8 mouse cellular contexts compared by ENCODE assay signal in the genomic region with DNA sequence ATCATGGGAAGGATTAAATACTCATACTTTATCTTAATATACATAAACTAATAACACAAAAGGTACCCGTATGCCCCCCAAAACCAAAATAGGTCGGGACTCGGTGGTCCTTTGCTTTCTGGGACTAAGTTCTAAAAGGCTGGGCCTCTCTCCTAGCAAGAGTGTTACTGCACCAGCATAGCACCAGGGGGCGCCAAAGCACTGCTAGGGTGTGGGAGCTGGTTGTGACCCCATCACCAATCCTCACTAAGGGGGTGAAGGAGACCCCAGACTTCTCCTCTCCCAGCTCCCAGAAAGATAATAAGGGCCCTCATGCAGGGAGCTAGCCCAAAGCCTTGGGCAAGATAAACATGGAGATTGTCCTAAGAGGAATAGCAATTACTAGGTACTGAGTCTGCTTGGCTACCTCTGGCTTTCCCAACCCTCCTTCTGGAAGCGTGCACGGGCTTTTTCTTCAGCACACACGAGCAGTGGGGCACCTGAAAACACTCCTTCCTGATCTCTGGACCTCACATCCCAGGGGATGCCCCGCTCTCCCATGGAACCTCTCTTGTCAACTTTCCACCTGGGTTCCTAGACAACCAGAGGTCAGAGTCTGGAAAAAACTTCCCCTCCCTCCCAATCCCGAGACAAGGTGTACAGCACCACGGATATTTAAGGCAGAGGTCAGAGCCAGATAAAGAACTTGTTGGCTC. TPM values are rescaled to one million over a fixed set of nuclear protein-coding genes. Genes with fewer than 3 reads are reported as not detected.
A peak's percentile ranks its signal among the peaks of the same experiment; 100 is the strongest.
DNase-seq lines count a peak whose midpoint lies in the region; ATAC-seq and TF ChIP-seq lines count a peak whose summit lies in the region.

No protein-coding gene starts in this region.

- peaks cover 18% of the 10 kb centered on the region for H3K27me3 ChIP-seq in forebrain, postnatal 0 days (ENCODE audit: insufficient read depth, low read length)
- peaks cover 50% of the 10 kb centered on the region for H3K27me3 ChIP-seq in forebrain, embryonic 13.5 days
- no peaks in the 10 kb centered on the region for H3K27me3 ChIP-seq in thymus, adult 2 months (ENCODE audit: control insufficient read depth, insufficient read depth, low read length)

- DNase-seq in forebrain, postnatal 0 days, result peak; percentile 63
- peak; percentile 88 for DNase-seq in urinary bladder, postnatal 25 days (ENCODE audit: low spot score)
- DNase-seq in urinary bladder, adult 2 months (ENCODE audit: low spot score), result no peak
- peak; percentile 74 for DNase-seq in embryo, embryonic 9.5 days (ENCODE audit: extremely low spot score)
- peak; percentile 89 for DNase-seq in kidney, postnatal 10 days
- peak; percentile 93 for DNase-seq in thymus, adult 2 months

- no peak overlapping the region for H3K4me3 ChIP-seq in forebrain, postnatal 0 days (ENCODE audit: low read depth, low read length)
- H3K4me3 ChIP-seq in forebrain, embryonic 13.5 days, result no peak overlapping the region
- H3K4me3 ChIP-seq in thymus, adult 2 months (ENCODE audit: control insufficient read depth, insufficient read depth, low read length), result no peak overlapping the region; the same call in 1 of the 2 replicates

- H3K4me2 ChIP-seq in forebrain, postnatal 0 days (ENCODE audit: low read depth), result no peak overlapping the region
- H3K4me2 ChIP-seq in forebrain, embryonic 13.5 days, result no peak overlapping the region

- H3K27ac ChIP-seq in forebrain, postnatal 0 days (ENCODE audit: low read depth, low read length), result no peak overlapping the region
- no peak overlapping the region for H3K27ac ChIP-seq in forebrain, embryonic 13.5 days
- peak overlapping the region; percentile 94 for H3K27ac ChIP-seq in thymus, adult 2 months (ENCODE audit: control insufficient read depth, insufficient read depth, low read length)

- H3K9me3 ChIP-seq in forebrain, postnatal 0 days (ENCODE audit: low read length), result no peaks in the 10 kb centered on the region
- H3K9me3 ChIP-seq in forebrain, embryonic 13.5 days (replicated peaks), result no peaks in the 10 kb centered on the region

- no peak for ATAC-seq in forebrain, postnatal 0 days
- ATAC-seq in forebrain, embryonic 13.5 days, result no peak
- 0 out of 2 replicates have a peak, but pooled peaks have one; percentile 16 for ATAC-seq in megakaryocyte, adult 5-6 weeks (ENCODE audit: poor library complexity, severe bottlenecking)

- H3K36me3 ChIP-seq in forebrain, postnatal 0 days (ENCODE audit: insufficient read depth), result no peaks in the 10 kb centered on the region
- no peaks in the 10 kb centered on the region for H3K36me3 ChIP-seq in forebrain, embryonic 13.5 days (ENCODE audit: poor library complexity, severe bottlenecking)
- H3K36me3 ChIP-seq in thymus, adult 2 months (ENCODE audit: control insufficient read depth, insufficient read depth, low read length), result no peaks in the 10 kb centered on the region

- H3K9ac ChIP-seq in forebrain, postnatal 0 days, result no peak overlapping the region
- no peak overlapping the region for H3K9ac ChIP-seq in forebrain, embryonic 13.5 days

- H3K4me1 ChIP-seq in forebrain, postnatal 0 days (ENCODE audit: insufficient read depth), result no peaks in the 10 kb centered on the region; the same call in 1 of the 2 replicates
- H3K4me1 ChIP-seq in forebrain, embryonic 13.5 days, result peaks cover 35% of the 10 kb centered on the region
- H3K4me1 ChIP-seq in thymus, adult 2 months (replicated peaks; ENCODE audit: control insufficient read depth, insufficient read depth, low read length), result peaks cover 65% of the 10 kb centered on the region

- WGBS in forebrain, postnatal 0 days, result 28% methylated on average over 10 of the region's 10 CpGs
- 24% methylated on average over 10 of the region's 10 CpGs for WGBS in forebrain, embryonic 13.5 days
- 31% methylated on average over 10 of the region's 10 CpGs for WGBS in thymus, adult 2 months

- TF ChIP-seq CTCF in forebrain, postnatal 0 days (IDR thresholded peaks at IDR 0.05; ENCODE audit: low read depth), result peak; percentile 77
- peak; percentile 89; the same call in 1 of the 2 replicates for TF ChIP-seq CTCF in thymus, adult 2 months (IDR thresholded peaks at IDR 0.05; ENCODE audit: borderline replicate concordance, control insufficient read depth, extremely low read depth, insufficient read depth, low read length, poor library complexity)

- no peak for TF ChIP-seq POLR2A in thymus, adult 2 months (IDR thresholded peaks at IDR 0.05; ENCODE audit: control insufficient read depth, extremely low read depth, insufficient read depth, low read length, poor library complexity)

RNA-seq across cellular contexts. Expression of gene Slc9a3r1, which starts 2.1 kb away (rescaled TPM):
- total RNA-seq in forebrain, postnatal 0 days (2014; rRNA removed), result 44.2 and 48.5 TPM in 2 replicates
- 68.4 and 73.9 TPM in 2 replicates for polyA plus RNA-seq in forebrain, postnatal 0 days (2015; fragmentation: Nextera tagmentation; extraction: Ambion mirVana)
- polyA plus RNA-seq in forebrain, embryonic 13.5 days (2015; fragmentation: Nextera tagmentation; extraction: Ambion mirVana), result 28.8 TPM in 2 replicates
- polyA plus RNA-seq in urinary bladder, adult 2 months (2012; rRNA removed), result 67.7 and 76.3 TPM in 2 replicates
- total RNA-seq in megakaryocyte, adult 5-6 weeks (2015), result 77.6 and 92.0 TPM in 2 replicates
- total RNA-seq in megakaryocyte, adult 5-6 weeks (2017), result 87.5 and 88.7 TPM in 2 replicates
- polyA plus RNA-seq in thymus, adult 2 months (2012; rRNA removed), result 202 and 207 TPM in 2 replicates

RNA-seq across cellular contexts. Expression of gene Tmem104, which starts 26.3 kb away (rescaled TPM):
- 5.4 and 7.6 TPM in 2 replicates for total RNA-seq in forebrain, postnatal 0 days (2014; rRNA removed)
- polyA plus RNA-seq in forebrain, postnatal 0 days (2015; fragmentation: Nextera tagmentation; extraction: Ambion mirVana), result 8.8 and 9.9 TPM in 2 replicates
- 7.8 and 9.2 TPM in 2 replicates for polyA plus RNA-seq in forebrain, embryonic 13.5 days (2015; fragmentation: Nextera tagmentation; extraction: Ambion mirVana)
- 7.0 and 9.4 TPM in 2 replicates for polyA plus RNA-seq in urinary bladder, adult 2 months (2012; rRNA removed)
- 23.9 and 25.7 TPM in 2 replicates for total RNA-seq in megakaryocyte, adult 5-6 weeks (2015)
- total RNA-seq in megakaryocyte, adult 5-6 weeks (2017), result 6.1 and 8.7 TPM in 2 replicates
- polyA plus RNA-seq in thymus, adult 2 months (2012; rRNA removed), result 24.1 and 26.8 TPM in 2 replicates

RNA-seq across cellular contexts. Expression of gene Nat9, which starts 26.6 kb away (rescaled TPM):
- 19.2 and 20.3 TPM in 2 replicates for total RNA-seq in forebrain, postnatal 0 days (2014; rRNA removed)
- polyA plus RNA-seq in forebrain, postnatal 0 days (2015; fragmentation: Nextera tagmentation; extraction: Ambion mirVana), result 17.7 and 18.6 TPM in 2 replicates
- polyA plus RNA-seq in forebrain, embryonic 13.5 days (2015; fragmentation: Nextera tagmentation; extraction: Ambion mirVana), result 18.2 and 20.3 TPM in 2 replicates
- polyA plus RNA-seq in urinary bladder, adult 2 months (2012; rRNA removed), result 27.5 and 32.2 TPM in 2 replicates
- 16.1 and 17.7 TPM in 2 replicates for total RNA-seq in megakaryocyte, adult 5-6 weeks (2015)
- 23.9 and 36.1 TPM in 2 replicates for total RNA-seq in megakaryocyte, adult 5-6 weeks (2017)
- polyA plus RNA-seq in thymus, adult 2 months (2012; rRNA removed), result 9.8 and 11.8 TPM in 2 replicates

RNA-seq across cellular contexts. Expression of gene Cd300lf, which starts 27.2 kb away (rescaled TPM):
- 0.24 TPM in 1 of 2 replicates, not detected in the other for total RNA-seq in forebrain, postnatal 0 days (2014; rRNA removed)
- 0.05 and 0.18 TPM in 2 replicates for polyA plus RNA-seq in forebrain, postnatal 0 days (2015; fragmentation: Nextera tagmentation; extraction: Ambion mirVana)
- 0.11 TPM in 1 of 2 replicates, not detected in the other for polyA plus RNA-seq in forebrain, embryonic 13.5 days (2015; fragmentation: Nextera tagmentation; extraction: Ambion mirVana)
- polyA plus RNA-seq in urinary bladder, adult 2 months (2012; rRNA removed), result 0.52 and 1.5 TPM in 2 replicates
- 22.9 and 25.7 TPM in 2 replicates for total RNA-seq in megakaryocyte, adult 5-6 weeks (2015)
- total RNA-seq in megakaryocyte, adult 5-6 weeks (2017), result 28.1 and 46.6 TPM in 2 replicates
- 8.4 and 10.4 TPM in 2 replicates for polyA plus RNA-seq in thymus, adult 2 months (2012; rRNA removed)
